Mouse (Mus musculus) R1 (cell line): ENCODE measurements around the gene Nuak1.

Source experiments
- DNase-seq: peaks from one replicate; pipeline ENCODE4 v3.0.0-alpha.2; 2018; ENCODE audit warnings: low read depth, low spot score

Nuak1 gene

GRCm38 (mm10) chr10:84447411-84447821, 7.0 kb upstream of the Nuak1 start:
- DNase-seq: peak; percentile 30

GRCm38 (mm10) chr10:84446661-84447060, 6.3 kb upstream of the Nuak1 start:
- DNase-seq: peak; percentile 66

GRCm38 (mm10) chr10:84444396-84444795, 4.0 kb upstream of the Nuak1 start:
- DNase-seq: no peak

GRCm38 (mm10) chr10:84441846-84442245, 1.4 kb upstream of the Nuak1 start:
- no peak for DNase-seq

GRCm38 (mm10) chr10:84441434-84441785, 1.0 kb upstream of the Nuak1 start:
- DNase-seq: no peak

GRCm38 (mm10) chr10:84440181-84440540, 236 bp downstream of the Nuak1 start:
- no peak for DNase-seq

- DNase-seq: no peak
Measured at GRCm38 (mm10) chr10:84439228-84439596, 1.2 kb downstream of the Nuak1 start.

DNA sequence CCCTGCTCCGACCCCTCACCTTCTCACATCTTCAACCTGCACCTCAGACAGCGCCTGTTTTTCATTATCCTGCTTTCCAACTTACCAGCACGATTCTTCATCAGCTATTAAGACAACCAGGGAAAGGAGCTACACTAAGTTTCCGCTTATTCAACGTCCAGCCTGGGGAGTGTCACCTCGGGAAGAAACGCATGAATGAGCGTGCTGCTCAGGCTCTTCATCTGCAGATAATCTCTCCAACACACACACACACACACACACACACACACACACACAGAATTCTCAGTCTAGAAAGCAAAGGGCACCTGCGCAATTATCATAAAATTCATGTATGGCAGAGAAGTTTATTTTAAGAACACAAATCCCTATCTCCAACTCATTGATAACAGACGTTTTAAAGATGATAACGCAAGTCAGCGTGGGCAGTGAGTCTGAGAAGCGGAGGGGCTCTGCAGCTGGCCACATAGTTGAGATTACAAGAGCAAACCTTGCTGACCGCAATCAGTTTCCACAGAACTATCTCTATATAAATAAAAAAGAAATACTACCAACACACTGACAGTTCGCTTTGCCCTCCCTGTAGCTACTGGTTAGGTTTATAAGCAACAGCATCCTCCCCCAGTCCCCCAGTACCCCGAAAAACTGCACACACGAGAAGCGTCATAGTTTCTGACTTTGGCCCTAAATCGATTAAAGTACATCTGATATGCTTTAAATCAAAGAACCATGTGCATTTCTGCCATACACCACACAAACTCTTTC, 1.8 kb downstream of the Nuak1 start:
- DNase-seq: no peak

DNA sequence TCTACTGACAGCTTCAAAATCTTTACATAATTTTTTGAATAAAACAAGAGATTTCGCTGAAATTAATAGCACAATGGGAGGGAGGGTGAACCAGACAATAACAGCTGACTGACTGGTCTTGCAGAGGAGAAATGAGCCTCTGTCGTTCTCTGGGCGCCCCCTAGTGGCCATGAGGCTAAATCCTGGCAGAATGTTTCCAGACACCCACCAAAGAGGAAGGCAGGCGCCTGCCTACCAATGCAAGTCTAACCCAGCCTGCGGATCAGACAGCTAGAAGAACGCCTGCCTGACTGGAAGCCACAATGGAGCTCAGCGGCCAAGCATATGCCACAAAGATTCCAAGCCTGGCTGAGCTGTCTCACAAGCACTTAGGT, 2.4 kb downstream of the Nuak1 start:
- peak; percentile 93 for DNase-seq

DNA sequence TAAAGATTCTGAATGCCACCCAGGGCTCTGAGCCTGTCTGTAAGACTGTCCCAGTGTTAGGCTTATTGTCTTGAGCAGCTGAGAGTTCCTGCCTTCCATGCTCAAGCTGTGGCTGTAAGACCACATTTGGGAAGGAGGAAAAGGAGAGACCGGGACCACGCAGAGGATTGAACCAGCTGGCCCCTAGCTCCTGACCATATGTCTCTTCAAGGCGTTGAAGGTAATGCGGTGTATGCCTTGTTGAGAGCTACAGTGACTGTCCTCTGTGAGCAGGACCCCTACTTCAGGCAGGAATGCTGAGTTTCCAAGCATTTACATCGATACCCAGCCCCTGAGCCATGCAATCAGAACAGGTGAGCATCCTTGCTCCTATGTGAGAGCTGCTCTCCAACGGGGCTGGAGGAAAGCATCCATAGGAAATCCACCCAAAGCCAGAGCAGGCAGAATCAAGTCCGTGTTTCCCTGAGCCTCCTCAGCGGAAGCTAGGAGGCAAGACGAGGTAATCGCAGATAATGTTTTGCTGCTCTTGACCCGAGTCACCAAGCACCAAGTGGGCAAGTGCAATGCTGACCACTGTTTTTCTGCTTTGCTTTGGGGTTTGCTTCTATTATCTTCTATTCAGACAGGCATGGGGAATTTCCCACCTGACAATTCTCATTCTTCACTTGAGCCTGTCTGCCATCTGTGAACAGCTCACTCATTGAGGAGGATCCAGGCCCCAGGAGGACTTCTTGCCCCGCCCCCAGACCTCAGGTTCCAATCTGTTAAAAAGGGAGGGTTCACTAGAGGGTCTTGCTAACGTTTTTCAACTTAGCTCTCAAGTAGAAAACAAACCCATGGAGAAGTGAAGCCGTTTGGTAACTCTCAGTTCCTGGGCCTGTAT, 3.0 kb downstream of the Nuak1 start:
- DNase-seq: no peak

GRCm38 (mm10) chr10:84435930-84436329, 4.5 kb downstream of the Nuak1 start:
- DNase-seq: no peak

GRCm38 (mm10) chr10:84433193-84433801, 7.1 kb downstream of the Nuak1 start:
- DNase-seq: no peak

DNA sequence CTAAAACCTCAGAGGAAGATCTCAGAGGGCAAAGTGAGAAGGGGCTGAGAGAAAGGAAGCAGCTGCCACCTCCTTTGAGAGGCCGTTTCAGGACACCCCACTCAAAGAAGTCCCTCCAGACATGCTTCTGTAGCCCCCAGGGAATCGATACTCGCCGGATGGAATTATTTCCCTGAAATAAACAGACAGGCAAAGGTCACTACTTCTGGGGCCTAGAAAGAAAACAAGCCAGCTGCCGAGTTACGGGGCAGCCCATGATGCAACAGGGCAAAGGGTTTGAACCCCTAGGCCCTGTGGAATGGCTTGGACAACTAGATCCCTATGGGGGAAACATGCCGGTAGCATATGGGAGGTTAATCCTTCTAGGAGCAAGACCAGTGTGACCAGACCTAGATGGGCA, 16.0 kb downstream of the Nuak1 start:
- no peak for DNase-seq

- DNase-seq: no peak
Measured at GRCm38 (mm10) chr10:84423903-84424302, 16.5 kb downstream of the Nuak1 start.

- DNase-seq: no peak
Measured at GRCm38 (mm10) chr10:84420589-84420988, 19.8 kb downstream of the Nuak1 start.

DNA sequence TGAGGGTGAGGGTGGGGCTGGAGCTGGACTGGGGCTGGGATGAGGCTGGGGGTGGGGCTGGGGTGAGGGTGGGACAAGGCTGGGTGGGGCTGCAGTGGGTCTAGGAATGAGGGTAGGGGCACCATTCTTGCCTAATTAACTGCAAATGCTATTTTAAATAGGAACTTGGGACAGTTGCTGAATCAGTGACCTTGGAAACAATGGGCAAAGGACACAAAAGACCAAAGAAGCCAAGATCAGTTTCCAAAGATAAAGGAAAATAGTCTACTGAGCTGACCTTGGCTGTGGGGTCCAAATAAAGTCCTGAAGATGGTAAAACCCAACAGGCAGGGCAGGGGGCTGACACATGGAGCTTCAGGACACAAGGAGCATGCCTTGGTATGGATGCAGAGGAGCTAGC, 22.0 kb downstream of the Nuak1 start:
- peak; percentile 89 for DNase-seq

DNA sequence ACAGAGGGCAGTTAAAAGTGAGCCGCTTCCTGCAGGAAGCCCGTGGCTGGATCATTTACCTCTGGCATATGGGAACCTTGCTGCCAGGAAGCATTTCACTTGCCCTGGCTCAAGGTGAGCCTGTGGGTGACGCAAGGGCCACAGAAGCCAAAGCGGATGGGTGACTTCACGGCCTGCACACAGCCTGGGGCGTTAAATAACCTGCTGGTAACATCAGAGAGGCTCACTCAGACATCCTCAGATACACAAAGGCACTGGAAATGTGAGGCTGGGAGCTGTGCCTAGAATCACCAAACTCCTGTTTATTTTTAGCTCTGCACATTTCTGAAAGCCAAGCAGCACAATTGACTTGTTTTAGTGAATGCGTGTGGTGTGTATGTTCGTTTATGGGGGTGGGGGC, 23.6 kb downstream of the Nuak1 start:
- peak; percentile 34 for DNase-seq

DNA sequence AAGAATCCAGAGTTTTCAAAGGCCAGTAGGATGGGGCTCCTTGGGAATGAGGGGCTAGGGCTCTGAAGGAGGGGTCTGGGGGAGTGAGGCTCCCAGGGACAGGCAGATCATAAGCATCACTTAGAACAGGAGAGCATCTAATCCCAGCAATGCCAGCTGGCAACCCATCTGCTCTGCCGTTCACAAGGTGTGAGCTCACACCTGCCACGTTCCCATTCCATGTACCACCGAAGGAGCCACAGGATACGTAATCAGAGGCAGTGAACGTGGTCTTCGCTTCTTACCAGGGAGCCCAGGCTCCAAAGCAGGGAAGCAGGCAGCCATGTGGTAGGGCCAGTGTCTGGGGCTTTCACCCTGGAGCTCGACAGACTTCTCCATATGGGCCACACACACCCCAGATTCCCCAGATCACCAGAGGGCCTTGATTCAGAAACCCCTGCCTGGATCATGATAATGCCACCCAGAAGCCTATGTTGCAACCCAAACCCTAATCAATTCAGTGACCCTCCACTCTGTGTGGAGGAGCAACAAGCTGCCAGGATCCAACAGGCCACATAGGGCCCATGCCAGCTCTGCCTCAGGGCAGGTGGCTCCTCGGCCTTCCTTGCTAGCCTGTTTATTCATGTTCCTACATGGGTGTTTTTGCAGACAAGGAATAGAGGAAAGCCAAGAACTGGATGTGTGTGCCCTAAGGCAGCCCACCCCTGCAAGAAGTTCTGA, 25.3 kb downstream of the Nuak1 start:
- no peak for DNase-seq

DNA sequence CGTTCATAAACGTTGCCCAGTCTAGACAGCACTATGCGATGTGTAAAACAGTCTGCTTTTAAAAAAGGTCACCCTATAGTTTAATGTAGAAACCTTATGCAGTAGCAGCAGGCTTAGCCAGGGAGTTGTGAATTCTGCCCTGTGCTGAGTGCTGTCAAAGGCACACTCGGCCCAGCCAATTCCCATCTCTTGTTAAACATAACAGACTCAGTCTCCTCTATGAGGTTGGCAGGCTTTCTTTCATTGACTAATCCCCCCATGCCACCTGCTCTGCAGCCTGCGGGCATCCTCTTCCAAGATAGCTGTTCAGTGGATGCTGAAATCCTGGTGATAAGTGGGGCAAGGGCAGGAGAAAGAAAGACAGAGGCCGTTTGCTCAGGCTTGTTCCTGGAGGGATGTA, 27.1 kb downstream of the Nuak1 start:
- DNase-seq: no peak

GRCm38 (mm10) chr10:84412326-84412962, 28.0 kb downstream of the Nuak1 start:
- DNase-seq: no peak
